Mouse (Mus musculus) cerebral cortex, adult 2 months (tissue): Measurements from ENCODE around the gene Ankzf1.

Experiments used
- WGBS: fragments of 180-500 bp; shearing (Covaris S2); methylation state at CpG from one replicate; pipeline ENCODE4 v1.1.7; 2018; 5-methylcytosine and 5-hydroxymethylcytosine counted together

Ankzf1 gene

DNA sequence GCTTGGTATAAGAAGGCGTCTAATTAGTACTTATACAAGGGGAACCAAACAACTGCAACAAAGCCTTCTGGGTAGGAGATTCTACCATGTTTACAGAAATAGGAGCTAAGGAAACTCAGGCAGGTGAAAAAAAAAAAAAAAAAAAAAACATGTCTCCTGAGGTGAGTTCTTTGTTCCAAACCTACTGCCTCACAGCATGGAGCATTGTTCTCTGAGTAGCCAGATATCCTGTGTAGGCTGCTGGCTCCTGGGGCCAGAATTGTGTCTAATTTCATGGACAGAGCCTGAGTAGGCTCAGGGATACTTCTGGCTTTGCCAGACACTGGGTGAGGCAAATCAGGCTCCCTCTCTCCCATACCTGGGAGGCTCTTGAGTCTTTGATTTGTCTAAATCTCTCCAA is 35.7 kb downstream of the Ankzf1 start:
- 64% methylated on average over 1 of the region's 1 CpGs for WGBS

DNA sequence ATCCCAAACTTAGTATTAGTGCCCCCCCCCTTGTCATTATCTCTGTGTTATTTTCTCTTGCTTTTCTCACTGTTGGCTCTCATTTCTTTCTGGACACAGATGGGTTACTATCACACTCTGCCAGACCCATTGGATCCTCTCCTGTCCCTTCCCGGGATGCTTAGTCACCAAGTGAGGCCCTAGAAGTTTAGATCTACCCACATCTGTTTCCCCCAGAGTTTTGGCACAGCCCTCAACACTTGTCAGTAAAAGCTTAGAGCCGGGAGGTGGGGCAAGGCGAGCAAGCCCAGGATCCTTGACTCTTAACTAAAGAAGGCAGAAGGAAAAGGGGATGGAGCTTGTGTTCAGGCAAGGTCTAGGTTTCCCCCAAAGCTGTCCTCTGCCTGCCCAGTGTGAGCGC is 37.2 kb downstream of the Ankzf1 start:
- WGBS = 63% methylated on average over 4 of the region's 4 CpGs

DNA sequence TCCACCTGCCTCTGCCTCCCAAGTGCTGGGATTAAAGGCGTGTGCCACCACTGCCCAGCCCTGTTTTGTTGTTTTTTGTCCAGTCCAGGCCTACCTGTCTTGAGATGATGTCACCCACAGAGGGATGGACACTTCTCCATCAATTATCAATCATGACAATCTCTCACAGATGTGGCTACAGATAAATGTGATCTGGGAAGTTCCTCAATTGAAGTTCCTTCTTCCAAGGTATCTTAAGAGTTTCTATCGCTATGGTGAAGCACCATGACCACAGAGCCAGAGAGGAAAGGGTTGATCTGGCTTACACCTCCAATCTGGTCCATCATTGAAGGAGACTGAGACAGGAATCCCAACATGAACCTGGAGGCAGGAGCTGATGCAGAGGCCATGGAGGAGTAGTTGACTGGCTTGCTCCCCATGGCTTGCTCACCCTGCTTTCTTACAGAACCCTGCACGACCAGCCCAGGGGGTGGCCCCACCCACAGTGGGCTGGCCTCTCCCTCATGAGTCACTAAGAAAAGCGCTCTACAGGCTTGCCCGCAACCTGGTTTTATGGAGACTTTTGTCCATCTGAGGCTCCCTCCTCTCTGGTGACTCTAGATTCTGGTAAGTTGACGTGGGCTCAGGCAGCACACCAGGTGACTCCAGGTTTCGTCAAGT is 38.5 kb downstream of the Ankzf1 start:
- 61% methylated on average over 7 of the region's 7 CpGs for WGBS

DNA sequence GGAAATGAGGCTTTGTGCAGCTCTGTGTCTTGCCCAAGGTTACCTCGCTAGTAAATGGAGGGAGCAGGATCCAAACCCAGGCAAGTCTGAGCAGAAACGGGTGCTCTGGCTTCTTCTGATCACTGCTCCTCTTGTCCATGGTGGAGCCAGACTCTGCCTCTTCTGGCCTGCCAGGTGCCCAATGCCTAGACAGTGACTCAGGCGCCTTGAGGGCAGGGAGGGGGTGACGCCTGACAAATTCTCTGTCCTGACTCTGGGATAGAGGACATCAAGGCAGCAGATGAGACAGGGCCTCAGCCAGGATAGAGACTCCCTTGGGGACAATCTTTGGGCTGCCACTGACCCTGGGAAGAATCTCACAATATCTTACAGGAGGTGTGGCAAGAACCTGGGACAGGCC is 39.3 kb downstream of the Ankzf1 start:
- 58% methylated on average over 4 of the region's 4 CpGs for WGBS

DNA sequence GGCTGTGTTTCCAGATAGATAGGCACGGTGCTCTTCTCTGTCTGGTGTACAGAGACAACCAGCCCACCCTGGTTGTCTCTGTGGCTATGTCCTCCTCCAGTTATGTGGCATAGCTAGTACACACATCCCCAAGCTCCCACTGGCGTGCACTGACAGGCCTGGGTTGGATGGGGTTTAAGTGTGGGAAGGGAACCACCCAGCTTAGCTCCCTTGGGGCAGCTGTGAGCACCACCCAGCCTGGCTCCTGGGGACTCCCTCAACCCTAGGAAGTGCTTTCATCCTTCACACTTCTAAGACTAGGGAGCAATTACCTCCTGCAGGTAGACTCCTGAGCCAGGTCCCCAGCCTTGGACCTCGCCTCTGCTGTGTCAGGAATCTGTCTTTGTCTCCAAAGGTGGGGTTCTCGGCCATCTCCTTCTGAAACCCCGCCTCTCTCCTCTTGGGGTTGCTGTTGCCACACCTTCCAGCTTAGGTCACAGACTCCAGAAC is 39.8 kb downstream of the Ankzf1 start, which contains the start of gene A630095N17Rik:
TSS of gene A630095N17Rik (minus strand) at position 439 of the 489 bp plus-strand sequence.
- 74% methylated on average over 5 of the region's 5 CpGs for WGBS

DNA sequence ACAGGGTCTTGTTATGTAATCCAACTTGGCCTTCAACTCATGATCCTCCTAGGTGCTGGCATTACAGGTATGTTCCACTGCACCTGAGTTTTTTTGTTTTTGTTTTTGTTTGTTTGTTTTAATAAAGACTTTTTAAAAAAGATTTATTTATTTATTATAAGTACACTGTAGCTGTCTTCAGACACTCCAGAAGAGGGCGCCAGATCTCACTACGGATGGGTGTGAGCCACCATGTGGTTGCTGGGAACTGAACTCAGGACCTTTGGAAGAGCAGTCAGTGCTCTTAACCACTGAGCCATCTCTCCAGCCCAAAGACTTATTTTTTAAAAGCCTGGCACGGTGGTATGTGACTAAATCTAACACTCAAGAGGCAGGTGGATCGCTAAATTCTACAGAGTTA is 40.5 kb downstream of the Ankzf1 start:
- 70% methylated on average over 4 of the region's 4 CpGs for WGBS

DNA sequence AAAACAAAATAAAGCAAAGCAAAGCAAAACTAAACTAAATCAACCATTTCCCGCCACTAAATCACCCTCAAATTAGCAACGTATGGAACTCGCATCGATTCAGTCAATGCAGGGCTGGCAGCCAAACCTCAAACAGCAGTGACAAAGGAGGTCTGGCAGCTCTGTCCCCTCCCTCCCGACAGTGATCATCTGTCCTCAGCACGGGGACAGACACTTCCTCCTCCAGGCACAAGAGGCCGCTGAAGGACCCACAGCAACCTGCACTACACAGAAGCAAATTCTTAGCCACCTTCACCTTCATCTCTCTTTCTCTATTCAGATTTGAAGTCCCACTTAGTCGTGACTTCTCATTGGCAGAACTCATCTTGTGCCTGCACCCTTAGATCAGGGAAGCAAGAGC is 42.7 kb downstream of the Ankzf1 start:
- WGBS = 1% methylated on average over 8 of the region's 8 CpGs

DNA sequence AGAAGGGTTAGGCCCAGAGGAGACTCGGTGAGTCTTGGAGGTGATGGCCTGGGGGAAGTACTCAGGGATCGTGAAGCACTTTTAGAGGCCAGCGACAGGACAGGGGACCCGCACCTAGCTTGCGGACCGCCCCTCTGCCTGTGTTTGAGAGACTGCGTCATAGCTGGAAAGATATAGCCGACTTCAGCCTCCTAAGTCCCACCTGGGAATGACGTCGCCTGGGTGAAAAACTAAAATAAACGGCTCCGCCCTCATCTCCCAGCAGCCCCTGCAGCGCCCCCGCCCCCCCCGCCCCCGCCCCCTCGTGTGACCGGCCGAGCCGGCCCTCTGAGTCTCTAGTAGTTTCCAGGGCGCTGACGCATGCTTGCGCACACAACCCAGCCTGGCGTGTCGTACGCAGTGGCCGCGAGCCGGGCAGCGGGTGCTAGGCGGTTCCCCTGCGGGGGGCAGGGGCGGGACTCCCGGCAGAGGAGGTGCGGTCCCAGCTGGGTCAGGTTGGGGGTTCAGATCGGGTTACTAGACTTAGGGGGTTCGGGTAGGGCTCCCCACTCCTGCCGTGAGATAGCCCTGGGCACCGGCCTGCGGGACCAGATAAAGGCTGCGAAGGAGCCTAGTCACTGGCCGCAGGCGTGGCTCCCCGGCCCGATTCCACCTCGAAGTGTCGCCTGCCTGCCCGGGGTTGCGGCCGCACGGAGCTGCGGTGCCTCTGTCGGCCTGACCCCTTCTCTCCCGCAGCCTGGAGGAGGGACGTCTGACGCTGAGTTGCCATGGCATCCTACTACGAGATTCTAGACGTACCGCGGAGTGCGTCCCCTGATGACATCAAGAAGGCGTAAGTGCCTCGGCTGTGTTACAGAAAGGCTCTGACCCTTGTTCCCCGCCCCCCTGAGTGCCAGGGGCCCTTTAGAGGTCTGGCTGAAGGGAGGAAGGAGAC is 44.4 kb downstream of the Ankzf1 start, which contains the start of gene Dnajb2:
TSS of gene Dnajb2 (plus strand) at position 290 of the 934 bp plus-strand sequence.
- WGBS = under 1% methylated on average over 64 of the region's 64 CpGs

DNA sequence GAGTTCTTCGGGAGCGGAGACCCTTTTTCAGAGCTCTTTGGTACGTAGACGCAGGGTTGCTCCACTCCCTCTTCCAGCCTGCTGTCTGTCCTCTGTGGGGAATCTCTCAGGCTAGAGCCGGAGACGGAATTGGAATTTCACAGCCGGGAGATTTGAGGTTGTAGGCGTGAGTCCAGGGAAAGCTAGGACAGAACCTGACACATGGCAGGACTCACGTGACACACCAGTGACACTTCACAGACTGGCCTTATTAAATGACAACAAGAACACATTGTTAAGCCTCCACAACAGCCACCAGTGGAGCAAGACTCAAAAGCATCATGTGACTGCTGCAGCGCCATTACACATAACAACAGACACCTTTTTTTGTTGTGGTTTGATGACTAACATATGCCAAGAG is 47.6 kb downstream of the Ankzf1 start:
- WGBS = 52% methylated on average over 10 of the region's 10 CpGs

DNA sequence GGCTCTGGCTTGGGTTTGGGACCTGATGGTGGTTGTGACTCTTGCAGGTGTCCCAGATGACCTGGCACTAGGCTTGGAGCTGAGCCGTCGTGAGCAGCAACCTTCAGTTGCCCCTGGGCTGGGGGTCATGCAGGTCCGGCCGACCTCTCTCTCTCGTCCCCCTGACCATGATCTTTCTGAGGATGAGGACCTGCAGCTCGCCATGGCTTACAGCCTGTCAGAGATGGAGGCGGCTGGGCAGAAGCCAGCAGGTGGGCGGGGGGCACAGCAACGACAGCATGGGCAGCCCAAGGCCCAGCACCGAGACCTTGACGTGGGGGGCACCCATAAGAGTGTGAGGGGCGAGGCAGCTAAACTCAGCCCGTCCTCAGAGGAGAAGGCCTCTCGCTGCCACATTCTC is 51.5 kb downstream of the Ankzf1 start:
- WGBS = 85% methylated on average over 14 of the region's 14 CpGs

DNA sequence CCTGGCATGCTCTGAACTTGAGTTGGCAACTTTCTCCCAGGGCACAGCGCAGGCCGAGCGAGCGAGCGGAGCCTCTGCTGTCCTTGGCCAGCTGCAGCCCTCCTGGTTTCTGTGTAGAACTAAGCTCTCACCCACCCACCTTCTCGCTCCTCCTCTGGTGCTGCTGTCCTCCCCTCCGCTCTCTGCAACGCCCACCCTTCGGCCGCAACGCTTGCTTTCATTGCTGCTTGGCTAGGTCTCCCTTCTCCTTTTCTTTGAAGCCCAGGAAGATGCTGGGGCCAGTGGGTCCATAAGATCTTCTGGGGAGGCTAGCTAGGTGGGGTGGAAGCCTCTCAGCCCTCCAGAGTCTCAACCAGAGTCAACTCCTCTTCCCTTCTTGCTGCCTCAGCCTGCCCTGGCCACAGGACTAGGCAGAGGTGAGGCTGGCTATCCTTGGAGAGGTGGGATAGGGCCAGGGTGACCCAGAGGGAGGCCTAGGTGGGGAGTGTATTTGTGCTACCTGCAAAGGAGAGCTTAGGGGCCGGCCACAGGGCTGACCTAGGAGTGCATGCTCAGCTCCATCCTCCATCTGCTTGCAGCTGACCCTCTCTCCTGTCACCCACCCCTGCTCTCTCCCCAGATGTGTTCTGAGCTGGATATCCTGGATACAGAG is 52.4 kb downstream of the Ankzf1 start:
- WGBS = 58% methylated on average over 12 of the region's 12 CpGs

DNA sequence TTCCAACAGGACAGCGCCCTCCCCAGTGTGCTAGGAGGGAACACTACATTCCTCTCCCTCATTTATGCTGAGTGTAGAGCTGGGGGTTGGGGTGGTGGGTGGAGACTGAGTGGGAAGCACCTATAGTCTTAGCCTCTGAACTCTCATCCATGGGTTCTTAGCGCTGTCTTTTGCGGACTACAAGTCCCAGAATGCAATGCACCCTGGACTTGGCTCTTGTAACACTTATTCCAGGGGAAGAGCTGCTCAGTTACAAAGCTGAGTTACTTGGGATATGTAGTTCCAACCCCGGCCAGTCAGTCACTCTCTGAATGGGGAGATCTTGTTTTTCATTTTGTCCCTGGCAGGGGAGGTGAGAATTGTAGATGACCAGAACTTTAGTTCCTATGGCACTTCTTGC is 52.9 kb downstream of the Ankzf1 start:
- WGBS = 20% methylated on average over 4 of the region's 4 CpGs

DNA sequence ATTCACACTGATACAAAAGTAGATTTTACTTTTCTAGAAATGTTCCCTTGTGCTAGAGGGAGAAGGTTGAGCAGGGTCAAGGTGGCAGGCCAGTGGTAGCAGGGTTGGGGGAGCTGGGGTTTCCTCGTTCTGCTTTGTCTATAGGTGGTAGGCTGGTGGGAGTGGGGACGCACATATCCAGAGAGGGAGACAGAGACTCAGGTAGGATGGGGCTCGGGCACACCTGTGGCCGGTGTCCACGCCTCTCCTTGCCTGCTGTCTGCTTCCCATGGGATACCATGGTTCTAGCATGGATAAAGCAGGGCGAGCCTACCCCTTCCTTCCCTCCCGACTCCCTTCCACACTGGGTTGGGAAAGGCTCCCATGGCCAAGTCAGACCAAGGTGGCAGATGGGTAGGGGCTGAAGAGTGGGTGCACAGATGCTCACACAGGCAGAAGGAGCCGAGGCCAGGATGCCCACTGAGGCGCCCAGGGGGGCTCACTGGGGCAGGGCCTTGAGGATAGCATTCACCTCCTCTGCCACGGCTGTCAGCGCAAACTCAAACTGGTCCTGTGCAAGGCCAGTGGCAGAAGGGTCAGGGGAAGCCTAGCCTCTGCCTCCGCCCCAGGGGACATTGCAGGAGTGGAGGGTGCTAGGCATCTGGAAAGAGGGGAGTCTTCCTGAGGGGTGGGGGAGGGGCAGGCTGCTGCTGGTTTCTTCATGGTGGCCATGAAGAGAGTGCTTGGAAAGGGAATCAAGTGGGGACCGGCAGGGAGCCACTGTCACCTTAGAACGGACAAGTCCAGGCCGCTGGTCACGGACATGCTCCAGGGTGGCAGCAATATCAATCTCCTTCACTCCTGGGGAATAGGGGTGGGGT is 55.4 kb downstream of the Ankzf1 start:
- 70% methylated on average over 16 of the region's 16 CpGs for WGBS

DNA sequence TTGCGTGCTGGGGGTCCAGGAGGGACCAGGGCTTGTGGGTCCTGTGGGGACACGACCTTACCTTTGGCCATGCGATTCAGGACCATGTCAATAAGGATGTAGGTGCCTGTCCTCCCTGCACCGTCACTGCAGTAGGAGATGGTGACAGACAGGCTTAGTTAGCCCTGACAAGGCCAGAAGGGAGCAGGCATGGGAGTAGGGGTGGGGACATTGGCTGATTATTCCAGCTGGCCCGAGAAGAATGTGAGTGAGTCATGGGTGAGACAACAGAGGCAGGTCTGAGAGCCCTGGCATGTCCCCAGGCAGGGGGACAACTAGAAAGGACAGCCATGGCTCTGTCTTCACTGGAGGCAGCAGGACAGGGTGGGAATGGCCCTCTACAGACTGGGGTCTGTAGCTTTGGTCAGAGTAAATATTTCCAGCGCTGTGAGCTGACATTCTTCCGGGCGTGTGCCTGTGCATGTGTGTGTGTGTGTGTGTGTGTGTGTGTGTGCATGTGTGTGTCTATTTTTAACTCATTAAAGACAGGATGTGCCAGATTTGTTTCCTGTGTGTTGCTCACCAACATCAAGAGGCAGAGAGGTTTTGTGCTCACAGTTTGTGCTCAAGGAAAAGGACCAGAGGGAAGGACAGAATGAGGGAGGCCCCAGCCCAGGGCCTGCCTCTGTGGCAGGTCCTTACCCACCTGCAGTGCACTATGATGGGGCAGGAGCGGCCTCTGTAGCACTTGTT is 56.3 kb downstream of the Ankzf1 start:
- WGBS = 39% methylated on average over 9 of the region's 9 CpGs
